Mouse (Mus musculus) naive thymus-derived CD4-positive, alpha-beta T cell, adult 2 months (primary cell): Measurements from ENCODE around the gene Rad51ap2.
A peak's percentile ranks its signal among the peaks of the same experiment; 100 is the strongest.

Experiments
- DNase-seq: peaks from one replicate; pipeline ENCODE4 v3.0.0-alpha.2; 2011; ENCODE audit warnings: low read depth

Gene Rad51ap2

DNA sequence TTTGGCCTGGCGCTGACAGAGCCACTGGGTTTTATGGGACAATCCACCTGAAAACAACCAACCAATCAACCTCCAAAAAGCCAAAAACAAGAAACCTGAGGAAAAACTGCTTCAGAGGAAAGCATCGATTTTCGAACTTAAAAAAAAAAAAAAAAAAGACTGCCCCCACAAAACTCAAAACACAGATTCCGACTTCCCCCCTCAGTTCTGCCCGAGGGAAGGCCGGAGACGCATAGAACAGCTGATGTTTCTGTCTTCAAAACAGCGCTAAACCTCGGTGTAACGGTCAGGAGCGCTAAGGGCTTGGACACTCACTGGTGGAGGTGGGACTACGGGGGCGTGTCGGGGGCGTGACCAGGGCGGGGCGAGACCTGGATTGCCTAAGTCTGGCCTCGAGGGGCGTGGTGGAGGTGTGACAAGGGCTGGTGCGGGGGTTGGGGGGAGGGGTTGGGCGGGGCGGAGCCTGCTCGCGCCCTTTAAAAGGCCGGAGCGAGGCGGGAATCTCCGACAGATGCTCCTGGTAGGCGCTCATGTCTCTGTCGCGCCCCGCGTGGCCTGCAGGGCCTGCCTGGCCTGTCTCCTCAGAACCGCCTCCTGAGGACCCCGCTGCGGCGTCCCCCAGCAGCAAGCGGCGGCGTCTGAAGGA is at the start of gene Rad51ap2:
Gene Rad51ap2, plus strand, starts transcription at position 531 of the 646 bp plus-strand sequence.
- no peak for DNase-seq

DNA sequence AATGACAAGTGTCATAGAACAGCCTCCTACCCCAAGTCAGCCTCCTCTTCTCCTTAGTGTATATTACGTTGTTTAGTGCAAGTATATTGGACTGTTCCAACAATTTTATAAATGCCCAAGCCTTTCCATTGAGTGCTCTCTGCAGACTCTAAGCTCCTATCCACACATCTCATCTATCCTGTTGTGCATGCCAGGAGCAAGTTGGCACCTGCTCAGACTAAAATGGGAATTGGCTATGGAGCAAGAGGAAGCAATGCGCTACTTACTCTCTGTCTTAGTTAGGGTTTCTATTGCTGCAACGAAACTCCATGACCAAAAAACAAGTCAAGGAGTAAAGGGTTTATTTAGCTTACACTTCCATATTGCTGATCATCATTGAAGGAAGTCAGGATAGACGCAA is 48.2 kb upstream of the Rad51ap2 start:
- no peak for DNase-seq

DNA sequence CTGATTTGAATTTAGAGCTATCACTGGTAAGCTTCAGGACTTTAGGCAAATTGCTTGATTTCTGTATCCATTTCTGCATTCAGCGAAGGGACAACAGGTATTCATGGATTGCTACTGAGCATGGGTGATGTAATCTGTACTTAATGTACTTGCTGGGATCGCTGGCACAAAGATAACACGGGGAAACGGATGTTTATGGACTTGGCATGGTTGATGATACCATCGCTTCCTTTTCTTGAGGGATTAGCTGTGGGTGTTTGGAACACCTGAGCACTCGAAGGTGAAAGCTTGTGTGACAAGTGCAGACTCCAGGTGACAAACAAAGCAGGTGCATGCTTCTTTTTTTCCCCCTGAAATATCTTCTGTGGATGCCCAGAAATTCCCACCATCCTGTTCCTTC is 37.8 kb upstream of the Rad51ap2 start:
- DNase-seq: no peak

DNA sequence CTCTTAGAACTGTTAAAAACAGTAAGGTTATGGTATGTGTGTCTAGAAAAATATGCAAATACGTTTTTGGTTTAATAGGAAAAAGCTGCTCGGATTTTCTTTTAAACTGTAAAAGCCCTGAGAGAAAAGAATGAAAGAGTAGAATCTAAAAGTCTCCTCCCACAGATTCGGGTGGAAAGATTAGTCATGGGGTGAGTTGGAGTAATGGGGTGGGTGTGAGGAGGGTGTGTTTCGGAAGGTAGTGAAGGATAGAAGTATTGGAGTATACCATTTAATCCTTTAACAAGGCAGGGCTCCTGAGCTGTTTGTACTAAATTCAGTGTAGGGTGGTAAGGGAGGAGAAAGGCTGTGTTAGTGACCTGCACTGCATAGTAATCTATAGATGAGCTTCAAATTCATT is 28.5 kb upstream of the Rad51ap2 start:
- DNase-seq: no peak

DNA sequence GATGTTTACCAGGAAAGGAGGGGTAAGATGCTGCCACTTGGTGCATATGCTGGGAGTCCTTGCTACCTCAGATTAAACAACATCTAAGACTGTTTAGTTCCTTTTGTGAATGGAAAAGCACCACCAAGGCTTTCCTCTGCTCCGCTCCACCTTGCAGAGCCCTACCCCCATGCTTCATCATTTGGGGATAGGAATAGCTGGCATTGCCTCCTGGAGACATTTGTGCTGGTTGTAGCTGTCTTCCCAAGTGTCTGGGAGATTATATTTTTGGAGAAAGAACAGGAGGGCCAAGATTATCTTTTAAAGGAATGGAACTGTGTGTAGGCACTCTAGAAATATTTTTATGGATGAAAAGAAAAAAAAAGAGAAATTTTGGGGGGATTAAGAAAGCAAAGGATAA is 22.8 kb upstream of the Rad51ap2 start:
- no peak for DNase-seq

DNA sequence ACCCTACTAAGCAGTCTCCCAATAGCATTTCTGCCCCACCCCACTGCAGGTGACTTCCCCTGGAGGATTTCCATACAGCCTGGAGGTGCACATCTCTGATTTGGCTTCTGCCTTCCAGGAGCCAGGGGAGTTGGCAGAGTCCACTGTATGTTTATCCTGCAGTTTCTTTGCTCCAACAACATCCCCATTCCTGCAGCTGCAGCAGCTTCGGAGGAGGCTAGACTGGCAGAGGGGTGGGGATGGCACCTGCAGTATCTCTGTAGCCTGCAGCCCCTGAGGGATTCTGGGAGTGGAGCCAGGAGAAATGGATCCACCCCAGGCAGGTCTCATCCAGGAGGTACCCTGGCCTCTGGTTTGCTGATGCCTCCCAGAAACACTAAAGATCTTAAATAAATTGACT is 22.2 kb upstream of the Rad51ap2 start:
- DNase-seq: no peak

DNA sequence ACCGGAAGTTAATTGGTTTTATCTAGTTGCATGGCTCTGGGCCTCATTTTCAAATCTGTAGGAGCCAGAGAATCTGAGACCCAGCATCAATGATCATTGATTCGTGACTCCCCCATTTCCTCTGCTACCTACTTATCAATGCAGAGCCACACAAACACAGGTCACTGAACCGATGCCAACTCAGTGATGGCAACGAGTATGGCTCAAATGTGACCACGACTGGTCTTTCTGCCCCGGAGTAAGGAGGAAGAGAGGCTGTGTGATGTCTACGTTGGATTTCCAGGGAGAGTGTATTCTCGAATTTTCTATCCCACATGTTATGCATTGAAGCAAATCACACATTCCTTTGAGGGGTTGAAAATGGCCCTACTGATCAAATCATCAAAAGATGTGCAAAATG is 21.4 kb upstream of the Rad51ap2 start:
- no peak for DNase-seq

DNA sequence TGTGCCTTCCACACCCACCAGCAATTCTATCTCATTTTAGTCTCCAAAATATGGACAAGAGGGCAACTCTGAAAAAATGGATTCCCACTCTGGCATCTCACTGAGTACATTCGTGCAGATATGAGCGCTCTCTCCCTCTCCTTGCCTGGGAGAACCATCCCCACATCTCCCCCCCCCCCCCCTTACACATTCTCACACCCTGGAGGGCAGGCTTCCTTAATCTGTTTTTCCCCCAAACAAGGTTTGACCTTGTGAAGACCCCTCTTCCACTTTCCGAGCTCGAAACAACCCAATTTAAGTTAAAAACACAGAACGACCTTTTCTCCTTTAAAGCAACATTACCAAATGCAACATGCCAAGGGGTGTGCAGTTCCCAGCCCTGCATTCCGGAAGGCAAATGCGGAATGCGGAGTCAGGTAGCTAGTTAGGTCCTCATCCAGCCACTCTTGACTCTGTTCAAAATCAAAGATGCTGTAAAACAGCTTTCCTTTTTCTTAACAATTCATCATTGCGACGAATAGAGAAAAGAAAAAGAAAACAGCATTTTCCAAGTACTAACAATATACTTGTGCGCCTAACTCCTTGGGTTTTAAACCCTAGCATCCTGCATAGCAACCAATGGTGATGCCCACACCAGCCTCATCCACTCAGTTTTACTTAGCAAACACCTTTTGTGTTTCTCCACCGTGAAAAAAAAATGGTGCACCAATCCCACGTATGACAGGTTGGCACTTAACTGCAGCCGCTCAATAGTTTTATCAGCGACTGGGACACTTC is 20.4 kb upstream of the Rad51ap2 start:
- no peak for DNase-seq

DNA sequence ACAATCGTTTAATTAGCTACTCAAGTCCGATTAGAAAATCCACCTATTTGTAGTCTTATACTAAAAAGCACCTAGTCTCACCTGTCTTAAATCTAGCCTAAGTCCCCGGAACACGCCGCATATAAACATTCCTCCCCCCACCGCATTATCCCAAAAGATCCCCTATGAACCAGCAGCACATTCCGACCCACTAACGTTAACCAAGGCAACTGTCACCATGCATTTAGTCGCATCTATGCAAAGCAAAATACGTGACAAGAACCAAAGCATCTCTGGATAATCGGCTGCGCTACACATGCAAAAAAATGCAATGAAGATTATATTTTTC is 19.9 kb upstream of the Rad51ap2 start:
- DNase-seq: no peak

DNA sequence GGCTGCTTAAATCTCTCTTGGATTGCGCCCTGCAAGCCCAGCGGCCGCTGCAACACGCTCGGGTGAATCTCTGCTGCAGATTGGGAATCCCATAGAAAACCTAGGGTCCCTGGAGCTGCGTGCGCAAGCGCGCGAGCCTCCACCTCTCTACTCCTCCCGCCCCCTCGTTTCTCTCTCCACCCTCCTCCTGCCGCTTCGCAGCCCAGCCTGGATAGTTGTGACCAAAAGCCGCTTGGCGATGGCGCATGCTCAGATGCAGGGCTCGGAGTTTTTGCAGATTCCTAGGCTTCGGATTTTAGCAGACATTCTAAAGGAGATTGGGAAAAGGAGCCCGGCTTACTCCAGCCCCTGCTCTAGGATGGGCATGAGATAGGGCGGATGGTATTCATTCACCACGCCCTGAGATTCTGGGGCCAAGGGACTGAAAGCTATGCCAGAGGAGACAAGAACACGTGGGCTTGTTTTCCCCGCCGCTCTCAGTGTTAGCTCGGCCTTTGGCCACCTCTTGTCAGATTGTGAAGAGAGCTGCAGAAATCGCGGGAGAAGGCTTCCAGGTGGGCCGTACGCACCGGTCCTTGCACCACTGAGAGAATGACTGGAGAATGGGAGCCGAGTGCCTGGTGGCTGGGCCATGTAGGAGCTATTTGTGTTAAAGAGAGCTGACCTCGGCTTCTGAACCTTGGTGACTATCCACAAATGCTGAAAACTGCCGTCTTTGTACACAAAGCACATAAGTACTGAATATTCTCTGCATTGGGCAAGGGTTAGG is 19.2 kb upstream of the Rad51ap2 start, which contains the start of gene Vsnl1:
Gene Vsnl1, minus strand, starts transcription at position 117 of the 769 bp plus-strand sequence.
- DNase-seq: no peak

DNA sequence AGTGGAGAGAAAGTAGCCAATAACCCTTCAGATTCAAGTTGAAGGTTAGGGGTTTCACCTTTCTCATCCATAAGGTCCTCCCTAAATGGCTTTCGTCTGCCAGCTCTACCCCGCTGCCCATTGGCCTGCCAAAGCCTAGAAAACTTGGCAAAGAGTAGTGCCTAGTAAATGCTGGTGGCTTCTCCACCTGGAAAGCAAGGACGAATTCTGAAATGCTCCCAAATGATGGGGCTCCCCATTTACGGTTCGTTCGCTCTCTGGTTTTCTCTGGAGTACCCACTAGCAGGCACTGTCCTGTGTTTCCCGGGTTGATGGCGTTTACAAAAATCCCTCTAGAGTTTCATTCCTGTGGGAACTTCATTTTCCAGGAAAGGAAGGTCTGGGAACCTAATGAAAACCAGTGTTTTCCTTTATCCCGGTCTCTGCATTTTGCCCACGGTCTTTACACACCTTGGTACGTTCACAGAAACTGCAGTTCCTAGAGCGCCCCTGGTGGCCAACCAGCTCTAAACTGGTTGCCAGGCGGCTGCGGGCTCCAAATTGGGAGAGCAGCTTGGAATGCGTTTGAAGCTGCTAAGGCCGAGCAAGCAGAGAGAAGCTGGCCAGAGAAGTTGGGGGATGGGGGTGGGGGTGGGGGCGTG is 18.5 kb upstream of the Rad51ap2 start:
- peak; percentile 2 for DNase-seq

DNA sequence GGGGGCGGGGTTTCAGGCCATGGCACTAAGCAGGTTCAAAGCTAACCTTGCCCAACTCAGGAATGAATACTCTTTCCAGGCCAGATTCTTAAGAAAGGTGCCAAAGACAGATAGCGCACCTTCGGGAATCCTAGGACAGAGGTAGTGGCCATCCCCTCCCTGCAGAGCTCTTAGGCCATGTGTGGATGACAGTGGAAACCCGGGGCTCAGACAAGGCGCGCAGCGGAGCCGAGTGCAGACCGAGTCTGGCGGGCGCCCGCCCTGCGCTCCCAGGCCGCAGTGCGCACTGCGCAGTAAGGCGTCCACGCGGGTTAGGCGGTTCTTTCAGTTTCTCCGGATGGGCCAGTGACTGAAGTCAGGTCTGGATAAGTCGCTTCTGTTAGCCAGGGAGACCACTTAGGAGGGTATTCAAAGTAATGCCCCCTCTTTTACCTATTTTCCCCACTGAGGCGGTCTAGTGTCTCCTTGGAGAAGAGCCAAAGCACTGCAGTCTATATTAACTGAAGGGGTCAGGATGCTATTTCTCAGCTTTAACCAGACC is 17.9 kb upstream of the Rad51ap2 start:
- DNase-seq: no peak

DNA sequence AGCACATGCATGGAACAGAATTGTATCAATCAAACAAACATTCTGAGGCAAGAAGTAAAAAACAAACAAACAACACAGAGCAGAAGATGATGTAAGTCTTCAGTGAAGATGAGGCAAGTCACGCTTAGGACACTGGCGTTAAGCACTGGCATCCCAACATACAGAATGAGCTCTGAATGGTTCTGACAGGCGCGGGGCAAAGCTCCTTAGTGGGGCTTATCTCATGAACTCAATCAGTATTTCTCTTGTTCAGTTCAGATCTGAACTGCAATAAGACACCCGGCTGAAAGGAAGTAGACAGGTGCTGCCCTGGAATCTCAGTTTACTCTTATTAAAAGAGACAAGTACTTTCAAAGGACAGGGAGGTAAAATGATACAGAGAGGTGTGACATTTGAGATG is 1.7 kb upstream of the Rad51ap2 start:
- DNase-seq: no peak

DNA sequence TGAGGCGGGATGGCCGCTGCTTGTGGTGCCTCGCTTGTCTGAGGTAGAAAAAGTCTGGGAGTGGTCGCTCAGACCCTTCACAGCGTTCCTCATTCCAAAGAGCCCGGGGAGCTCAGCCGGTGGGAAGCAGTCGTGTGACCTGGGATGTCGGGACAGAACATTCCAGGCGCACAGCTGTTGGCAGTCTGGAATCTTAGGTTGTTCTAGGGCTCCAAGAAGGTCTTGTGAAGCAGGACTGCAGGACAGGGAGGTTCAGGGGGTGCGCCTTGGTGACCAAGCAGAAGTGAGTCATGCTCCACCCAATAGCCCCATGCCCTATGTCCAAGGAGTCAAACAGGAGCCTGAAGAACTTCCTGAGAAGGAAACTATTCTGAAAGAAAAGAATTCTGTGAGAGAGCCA is 334 bp downstream of the Rad51ap2 start:
- DNase-seq: no peak

DNA sequence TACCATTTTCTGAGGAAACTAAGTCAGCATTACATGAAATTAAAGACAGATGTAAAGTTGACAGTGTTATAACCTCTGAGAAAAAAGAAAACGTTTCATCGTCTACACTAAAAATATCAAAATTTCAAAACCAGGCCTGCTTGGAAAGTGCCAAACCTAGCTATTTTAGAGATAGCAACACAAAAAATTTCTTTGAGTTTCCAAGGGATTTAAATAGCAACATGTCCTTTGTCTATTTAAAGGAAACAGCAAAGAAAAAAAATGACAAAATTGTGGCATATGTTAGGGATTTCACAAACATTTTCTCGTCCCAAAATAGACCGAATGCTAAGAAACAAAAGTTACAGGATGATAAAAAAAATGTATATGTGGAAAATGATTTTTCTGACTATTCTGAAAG is 753 bp downstream of the Rad51ap2 start:
- no peak for DNase-seq
